Mouse (Mus musculus) hindbrain, postnatal 0 days (tissue): ENCODE measurements around the gene Ank. TPM values are rescaled to one million over a fixed set of nuclear protein-coding genes. Genes with fewer than 3 reads are reported as not detected.
A peak's percentile ranks its signal among the peaks of the same experiment; 100 is the strongest.

Source experiments
- ATAC-seq: fragments of 200-750 bp; cut with Nextera tagmentation; 2 replicates; pipeline ENCODE4 v1.8.0; 2017; ENCODE audit warnings: mild to moderate bottlenecking, moderate TSS enrichment, moderate library complexity
- DNase-seq: peaks from one replicate; pipeline ENCODE4 v3.0.0-alpha.2; 2015; ENCODE audit warnings: low spot score
- H3K27ac ChIP-seq: fragments of 300-500 bp; sonication (generic); 2 replicates; pipeline ENCODE4 v1.5.1; 2014; ENCODE audit warnings: mild to moderate bottlenecking
- H3K27me3 ChIP-seq: fragments of 300-500 bp; sonication (generic); 2 replicates; pipeline ENCODE4 v1.6.1; 2014; ENCODE audit warnings: low read length, mixed read lengths; ENCODE audit not compliant: insufficient read depth
- H3K36me3 ChIP-seq: fragments of 300-500 bp; sonication (generic); 2 replicates; pipeline ENCODE4 v1.6.1; 2014; ENCODE audit warnings: low read length, mixed read lengths; ENCODE audit not compliant: insufficient read depth
- H3K4me1 ChIP-seq: fragments of 300-500 bp; sonication (generic); 2 replicates; pipeline ENCODE4 v1.6.1; 2014; ENCODE audit warnings: antibody characterized with exemption, low read length, mixed read lengths; ENCODE audit not compliant: insufficient read depth
- H3K4me2 ChIP-seq: fragments of 300-500 bp; sonication (generic); 2 replicates; pipeline ENCODE4 v1.6.1; 2014; ENCODE audit warnings: low read depth, mild to moderate bottlenecking, low read length, moderate library complexity, mixed read lengths
- H3K4me3 ChIP-seq: fragments of 300-500 bp; sonication (generic); 2 replicates; pipeline ENCODE4 v1.5.1; 2014; ENCODE audit warnings: low read length
- H3K9ac ChIP-seq: fragments of 300-500 bp; sonication (generic); replicated peaks from 2 replicates; pipeline ENCODE4 v1.6.1; 2014; ENCODE audit warnings: mild to moderate bottlenecking, low read length, moderate library complexity, mixed read lengths
- H3K9me3 ChIP-seq: fragments of 300-500 bp; sonication (generic); 2 replicates; pipeline ENCODE4 v1.6.1; 2016; ENCODE audit warnings: low read length, mixed read lengths
- CTCF ChIP-seq: IDR thresholded peaks from 2 replicates; pipeline ENCODE4 v1.5.1; 2016; ENCODE audit warnings: antibody characterized with exemption, control low read depth, low read depth
- WGBS: fragments of 180-500 bp; shearing (Covaris S2); extraction: QIAGEN DNeasy Blood & Tissue Kit; methylation state at CpG from one replicate; pipeline ENCODE4 v1.1.7; 2014; 5-methylcytosine and 5-hydroxymethylcytosine counted together
- polyA plus RNA-seq: library from polyadenylated mRNA; unstranded; fragments of >200 nt; fragmentation: Nextera tagmentation; extraction: Ambion mirVana; gene quantifications from 2 replicates; pipeline ENCODE4 v1.2.1, GENCODE M21; 2015
- total RNA-seq: library from RNA; depleted of rRNA; stranded (reverse); fragments of >200 nt; gene quantifications from 2 replicates; pipeline ENCODE4 v1.2.3, GENCODE M21; 2014

The Ank gene
- total and polyA plus RNA-seq, 2 experiments from 2014 or later: 18.1 to 31.1 TPM

DNA sequence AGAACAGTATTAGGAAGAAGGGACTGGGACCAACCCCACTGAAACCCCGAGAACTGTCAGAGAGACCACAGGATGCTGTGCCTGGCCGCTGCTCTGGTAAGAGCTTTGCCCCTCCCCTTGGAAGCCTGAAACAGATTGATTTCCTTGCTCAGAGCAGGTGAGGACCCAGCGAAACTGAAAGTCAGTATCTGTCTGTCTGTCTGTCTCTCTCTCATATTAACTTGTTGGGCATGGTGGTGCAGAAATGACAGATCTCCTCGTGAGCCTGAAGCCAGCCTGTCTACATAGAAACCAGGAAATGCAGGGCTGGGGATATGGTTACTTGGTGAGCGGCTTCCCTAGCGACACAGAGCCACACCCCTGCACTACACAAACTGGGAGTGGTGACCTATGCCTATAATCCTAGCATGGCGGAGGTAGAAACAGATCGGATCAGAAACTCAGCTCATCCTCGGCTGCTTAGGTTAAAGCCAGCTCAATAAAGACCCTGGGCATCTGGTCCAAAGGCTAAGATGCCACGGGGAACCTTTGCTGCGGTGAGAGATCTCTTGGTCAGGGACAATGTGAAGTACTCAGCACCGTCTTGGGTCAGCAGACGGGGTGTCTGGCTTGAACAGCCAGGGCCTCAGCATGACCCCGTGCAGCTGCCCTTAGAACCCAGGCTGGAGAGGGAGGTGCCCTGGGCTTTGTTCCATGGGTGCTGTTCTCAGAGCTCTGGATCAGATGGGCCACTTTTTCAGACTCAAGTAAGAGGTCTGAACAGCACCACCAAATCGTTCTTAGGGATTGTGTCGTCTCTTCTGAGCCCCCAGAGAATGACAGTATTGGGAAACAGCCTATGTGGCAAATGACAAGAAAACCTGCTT, 111.7 kb downstream of the Ank start:
- Histone ChIP-seq H3K4me1 (peaks cover 8% of the 10 kb centered on the region), H3K36me3 (peaks cover 8% of the 10 kb centered on the region; the same call in 1 of the 2 replicates), H3K27ac (no peak overlapping the region), H3K9me3 (no peaks in the 10 kb centered on the region), H3K4me3 (no peak overlapping the region), H3K4me2 (no peak overlapping the region), H3K27me3 (no peaks in the 10 kb centered on the region), H3K9ac (no peak overlapping the region)
- 81% methylated on average over 16 of the region's 16 CpGs for WGBS
- no peak for TF ChIP-seq CTCF
- ATAC-seq (no peak), DNase-seq (no peak)

DNA sequence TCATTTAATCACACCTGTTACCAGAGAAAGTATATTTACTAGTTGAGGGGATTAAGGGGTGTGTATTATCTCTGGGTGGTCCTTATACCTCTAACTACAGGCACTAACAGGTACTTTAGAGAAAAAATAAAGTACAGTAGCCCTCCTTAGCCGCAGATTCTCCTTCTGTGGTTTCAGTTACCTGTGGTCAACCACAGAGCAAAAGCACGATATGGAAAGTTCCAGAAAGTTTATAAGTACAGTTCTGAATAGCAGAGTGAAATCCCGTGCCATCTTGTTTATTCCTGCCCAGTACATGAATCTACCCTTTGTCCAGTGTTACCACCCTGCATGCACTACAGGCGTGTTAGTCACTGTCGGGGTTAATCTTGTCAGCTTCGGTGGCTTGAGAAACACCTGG, 112.4 kb downstream of the Ank start:
- no peak for DNase-seq
- ATAC-seq: no peak
- no peaks in the 10 kb centered on the region for H3K9me3 ChIP-seq
- H3K36me3 ChIP-seq: peaks cover 6% of the 10 kb centered on the region; the same call in 1 of the 2 replicates
- WGBS: 96% methylated on average over 6 of the region's 6 CpGs
- no peak overlapping the region for H3K4me3 ChIP-seq
- H3K9ac ChIP-seq: no peak overlapping the region
- peaks cover 8% of the 10 kb centered on the region for H3K4me1 ChIP-seq
- no peak for TF ChIP-seq CTCF
- H3K27ac ChIP-seq: no peak overlapping the region
- no peak overlapping the region for H3K4me2 ChIP-seq
- no peaks in the 10 kb centered on the region for H3K27me3 ChIP-seq

DNA sequence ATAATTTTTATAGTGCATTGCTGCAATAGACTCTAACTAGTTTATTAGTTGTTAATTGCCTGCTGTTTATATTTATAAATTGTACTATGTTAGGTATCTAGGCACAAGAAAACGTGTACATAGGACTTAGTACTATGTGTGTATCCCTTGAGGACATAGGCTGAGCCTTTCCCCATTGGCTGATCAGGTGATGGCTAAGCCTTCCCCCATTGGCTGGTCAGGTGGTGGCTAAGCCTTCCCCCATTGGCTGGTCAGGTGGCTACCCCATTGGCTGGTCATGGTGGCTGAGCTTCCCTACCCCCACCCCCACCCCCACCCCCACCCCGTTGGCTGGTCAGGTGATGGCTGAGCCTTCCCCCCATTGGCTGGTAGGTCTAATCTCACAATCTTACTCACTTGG, 113.4 kb downstream of the Ank start:
- H3K4me1 ChIP-seq: peaks cover 8% of the 10 kb centered on the region
- peaks cover 11% of the 10 kb centered on the region; the same call in 1 of the 2 replicates for H3K36me3 ChIP-seq
- no peak overlapping the region for H3K27ac ChIP-seq
- 96% methylated on average over 2 of the region's 2 CpGs for WGBS
- no peak for DNase-seq
- no peak overlapping the region for H3K4me2 ChIP-seq
- H3K9me3 ChIP-seq: no peaks in the 10 kb centered on the region
- H3K4me3 ChIP-seq: no peak overlapping the region
- no peak for ATAC-seq
- no peak for TF ChIP-seq CTCF
- H3K27me3 ChIP-seq: no peaks in the 10 kb centered on the region
- H3K9ac ChIP-seq: no peak overlapping the region

DNA sequence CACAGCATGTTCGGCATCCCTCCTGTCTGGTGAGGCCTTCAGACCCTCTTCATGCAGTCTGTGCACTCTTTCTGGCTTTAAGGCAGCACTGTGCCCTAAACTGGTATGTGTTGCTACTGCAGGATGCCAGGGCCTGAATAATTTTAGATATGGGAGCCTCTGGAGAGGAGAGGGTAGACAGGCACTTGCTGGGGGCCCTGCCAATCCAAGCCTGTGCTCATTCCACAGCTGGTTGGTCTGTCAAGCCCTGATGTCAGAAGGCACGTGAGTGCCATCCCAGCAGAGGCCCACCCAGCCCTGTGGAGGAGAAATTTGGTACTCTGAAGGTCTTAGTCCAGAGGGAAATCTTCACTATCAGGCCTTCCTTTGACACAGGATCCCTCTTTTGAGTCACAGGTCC, 114.3 kb downstream of the Ank start:
- H3K4me2 ChIP-seq: no peak overlapping the region
- no peaks in the 10 kb centered on the region for H3K27me3 ChIP-seq
- H3K9ac ChIP-seq: no peak overlapping the region
- ATAC-seq: no peak
- no peaks in the 10 kb centered on the region for H3K9me3 ChIP-seq
- H3K4me3 ChIP-seq: no peak overlapping the region
- no peak overlapping the region for H3K27ac ChIP-seq
- 57% methylated on average over 2 of the region's 2 CpGs for WGBS
- H3K36me3 ChIP-seq: peaks cover 11% of the 10 kb centered on the region; the same call in 1 of the 2 replicates
- peaks cover 8% of the 10 kb centered on the region for H3K4me1 ChIP-seq
- no peak for TF ChIP-seq CTCF
- no peak for DNase-seq

DNA sequence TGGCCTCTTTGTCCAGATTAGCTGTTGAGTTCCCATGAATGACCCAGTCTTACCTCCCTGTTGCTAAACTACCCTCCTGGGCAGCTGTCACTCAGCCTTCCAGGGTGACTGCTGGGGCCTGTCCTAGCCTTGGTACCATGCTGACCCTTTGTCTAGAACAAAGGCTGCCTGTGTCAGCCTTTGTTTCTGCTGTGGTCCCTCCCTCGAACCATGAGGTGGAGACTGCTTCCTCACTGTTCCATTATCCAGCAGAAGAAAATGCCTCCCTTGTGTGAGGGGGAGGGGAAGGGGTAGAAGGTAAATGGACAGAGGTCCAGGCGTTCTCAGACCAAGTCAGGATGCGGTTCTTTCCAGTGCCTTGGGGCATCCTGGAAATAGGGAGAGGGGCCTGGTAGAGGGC, 115.2 kb downstream of the Ank start:
- H3K4me2 ChIP-seq: no peak overlapping the region
- H3K4me3 ChIP-seq: no peak overlapping the region
- H3K27me3 ChIP-seq: no peaks in the 10 kb centered on the region
- TF ChIP-seq CTCF: no peak
- H3K9ac ChIP-seq: no peak overlapping the region
- H3K36me3 ChIP-seq: peaks cover 8% of the 10 kb centered on the region; the same call in 1 of the 2 replicates
- peak; percentile 33; the same call in 1 of the 2 replicates for ATAC-seq
- H3K4me1 ChIP-seq: peaks cover 3% of the 10 kb centered on the region; the same call in 1 of the 2 replicates
- no peaks in the 10 kb centered on the region for H3K9me3 ChIP-seq
- no peak for DNase-seq
- WGBS: 34% methylated on average over 3 of the region's 3 CpGs
- H3K27ac ChIP-seq: no peak overlapping the region

DNA sequence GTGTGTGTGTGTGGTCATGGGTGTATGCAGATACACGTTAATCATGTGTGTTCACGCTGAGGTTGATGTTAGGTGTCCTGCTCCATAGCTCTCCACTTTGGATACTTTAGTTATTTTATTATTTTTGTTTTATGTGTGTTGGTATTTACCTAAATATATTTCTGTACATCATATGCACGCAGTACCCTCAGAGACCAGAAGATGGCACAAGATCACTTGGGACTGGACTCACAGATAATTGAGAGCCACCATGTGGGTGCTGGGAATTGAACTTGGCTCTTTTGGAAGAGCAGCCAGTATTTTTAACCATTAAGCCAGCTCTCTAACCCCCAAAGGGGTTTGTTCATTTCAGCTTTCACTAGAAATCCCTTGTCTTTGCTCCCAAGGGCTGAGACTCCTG, 116.0 kb downstream of the Ank start:
- peaks cover 3% of the 10 kb centered on the region; the same call in 1 of the 2 replicates for H3K4me1 ChIP-seq
- H3K27ac ChIP-seq: no peak overlapping the region
- H3K9ac ChIP-seq: no peak overlapping the region
- no peaks in the 10 kb centered on the region for H3K27me3 ChIP-seq
- peak; percentile 50 for TF ChIP-seq CTCF
- peaks cover 7% of the 10 kb centered on the region; the same call in 1 of the 2 replicates for H3K36me3 ChIP-seq
- H3K4me3 ChIP-seq: no peak overlapping the region
- ATAC-seq (no peak), DNase-seq (peak; percentile 52)
- no peak overlapping the region for H3K4me2 ChIP-seq
- H3K9me3 ChIP-seq: no peaks in the 10 kb centered on the region
- WGBS: 78% methylated on average over 3 of the region's 3 CpGs

DNA sequence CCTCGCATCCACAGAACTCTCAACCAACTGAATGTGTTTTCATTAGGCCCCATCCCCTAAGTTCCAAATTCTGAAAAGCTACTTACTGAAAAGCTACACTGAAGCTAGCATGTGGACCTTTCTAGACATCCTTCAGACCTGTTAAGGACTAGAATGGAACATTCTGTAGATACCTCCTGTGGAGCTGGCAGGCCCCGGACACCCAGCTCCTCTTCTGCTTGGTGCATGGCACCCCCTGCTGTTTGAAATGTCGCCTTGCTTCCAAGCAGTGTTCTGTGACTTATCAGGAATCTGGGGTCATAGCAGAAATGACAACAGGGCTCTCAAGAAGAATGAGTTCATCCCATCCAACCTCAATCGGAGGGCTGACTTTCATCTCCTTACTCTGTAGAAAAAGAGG, 116.6 kb downstream of the Ank start:
- Histone ChIP-seq H3K4me2 (no peak overlapping the region), H3K4me1 (peaks cover 3% of the 10 kb centered on the region; the same call in 1 of the 2 replicates), H3K4me3 (no peak overlapping the region), H3K27ac (no peak overlapping the region), H3K27me3 (no peaks in the 10 kb centered on the region), H3K36me3 (peaks cover 7% of the 10 kb centered on the region; the same call in 1 of the 2 replicates), H3K9me3 (no peaks in the 10 kb centered on the region), H3K9ac (no peak overlapping the region)
- 0 out of 2 replicates have a peak, but pooled peaks have one; percentile 33 for ATAC-seq
- WGBS: 72% methylated on average over 4 of the region's 4 CpGs
- peak; percentile 71 for TF ChIP-seq CTCF
- DNase-seq: peak; percentile 64
